Mouse (Mus musculus): ENCODE results near the gene Lbhd2. TPM values are rescaled to one million over a fixed set of nuclear protein-coding genes. Genes with fewer than 3 reads are reported as not detected.

Gene Lbhd2
- total RNA-seq (2014; rRNA removed): 3.7 and 4.4 TPM in 2 replicates
- 10.5 and 12.9 TPM in 2 replicates for polyA plus RNA-seq (2015; fragmentation: Nextera tagmentation; extraction: Ambion mirVana)

GRCm38 (mm10) chr12:111406622-111407021, at the start of gene Lbhd2:
Lbhd2 (plus strand) TSS chr12:111406809.
- H3K4me1 ChIP-seq (ENCODE audit: insufficient read depth): no peaks in the 10 kb centered on the region
- DNase-seq: no peak
- H3K27ac ChIP-seq (ENCODE audit: low read depth, low read length): no peak within 1 kb of the TSS
- H3K27me3 ChIP-seq (ENCODE audit: insufficient read depth, low read length): peaks cover 6% of the 10 kb centered on the region; the same call in 1 of the 2 replicates
- no peak for TF ChIP-seq CTCF (IDR thresholded peaks at IDR 0.05; ENCODE audit: low read depth)
- H3K36me3 ChIP-seq (ENCODE audit: insufficient read depth): no peaks in the 10 kb centered on the region
- H3K9ac ChIP-seq: no peak within 1 kb of the TSS
- H3K4me2 ChIP-seq (ENCODE audit: low read depth): peak within 1 kb of the TSS; percentile 35
- no peak for ATAC-seq
- 3% methylated on average over 24 of the region's 24 CpGs for WGBS
- H3K4me3 ChIP-seq (ENCODE audit: low read depth, low read length): no peak within 1 kb of the TSS
- H3K9me3 ChIP-seq (ENCODE audit: low read length): no peaks in the 10 kb centered on the region

- Histone ChIP-seq H3K27me3 (ENCODE audit: insufficient read depth, low read length) (no peaks in the 10 kb centered on the region), H3K36me3 (ENCODE audit: insufficient read depth) (no peaks in the 10 kb centered on the region), H3K9me3 (ENCODE audit: low read length) (no peaks in the 10 kb centered on the region), H3K27ac (ENCODE audit: low read depth, low read length) (no peak overlapping the region), H3K9ac (no peak overlapping the region), H3K4me2 (ENCODE audit: low read depth) (no peak overlapping the region), H3K4me1 (ENCODE audit: insufficient read depth) (no peaks in the 10 kb centered on the region), H3K4me3 (ENCODE audit: low read depth, low read length) (no peak overlapping the region)
- ATAC-seq: no peak
- no peak for TF ChIP-seq CTCF (IDR thresholded peaks at IDR 0.05; ENCODE audit: low read depth)
- no peak for DNase-seq
- 78% methylated on average over 16 of the region's 16 CpGs for WGBS
Observed at GRCm38 (mm10) chr12:111360671-111361070, 45.9 kb upstream of the Lbhd2 start.

- Histone ChIP-seq H3K4me1 (ENCODE audit: insufficient read depth) (no peaks in the 10 kb centered on the region), H3K27ac (ENCODE audit: low read depth, low read length) (no peak overlapping the region), H3K36me3 (ENCODE audit: insufficient read depth) (no peaks in the 10 kb centered on the region), H3K27me3 (ENCODE audit: insufficient read depth, low read length) (no peaks in the 10 kb centered on the region), H3K4me2 (ENCODE audit: low read depth) (no peak overlapping the region), H3K9me3 (ENCODE audit: low read length) (no peaks in the 10 kb centered on the region), H3K9ac (no peak overlapping the region), H3K4me3 (ENCODE audit: low read depth, low read length) (no peak overlapping the region)
- WGBS: 86% methylated on average over 14 of the region's 14 CpGs
- ATAC-seq: no peak
- TF ChIP-seq CTCF (IDR thresholded peaks at IDR 0.05; ENCODE audit: low read depth): no peak
- no peak for DNase-seq
Observed at GRCm38 (mm10) chr12:111361319-111362098, 45.1 kb upstream of the Lbhd2 start.

GRCm38 (mm10) chr12:111364234-111364633, 42.4 kb upstream of the Lbhd2 start:
- H3K36me3 ChIP-seq (ENCODE audit: insufficient read depth): no peaks in the 10 kb centered on the region
- no peak overlapping the region for H3K9ac ChIP-seq
- no peaks in the 10 kb centered on the region for H3K27me3 ChIP-seq (ENCODE audit: insufficient read depth, low read length)
- ATAC-seq (no peak), DNase-seq (no peak)
- H3K4me2 ChIP-seq (ENCODE audit: low read depth): no peak overlapping the region
- H3K4me1 ChIP-seq (ENCODE audit: insufficient read depth): peaks cover 3% of the 10 kb centered on the region; the same call in 1 of the 2 replicates
- no peak overlapping the region for H3K4me3 ChIP-seq (ENCODE audit: low read depth, low read length)
- H3K9me3 ChIP-seq (ENCODE audit: low read length): no peaks in the 10 kb centered on the region
- H3K27ac ChIP-seq (ENCODE audit: low read depth, low read length): no peak overlapping the region
- TF ChIP-seq CTCF (IDR thresholded peaks at IDR 0.05; ENCODE audit: low read depth): peak; percentile 27; the same call in 1 of the 2 replicates
- 82% methylated on average over 3 of the region's 3 CpGs for WGBS

- H3K9ac ChIP-seq: no peak overlapping the region
- H3K27me3 ChIP-seq (ENCODE audit: insufficient read depth, low read length): no peaks in the 10 kb centered on the region
- H3K4me1 ChIP-seq (ENCODE audit: insufficient read depth): peaks cover 3% of the 10 kb centered on the region; the same call in 1 of the 2 replicates
- no peak overlapping the region for H3K27ac ChIP-seq (ENCODE audit: low read depth, low read length)
- ATAC-seq: no peak
- no peak for DNase-seq
- no peaks in the 10 kb centered on the region for H3K9me3 ChIP-seq (ENCODE audit: low read length)
- H3K4me3 ChIP-seq (ENCODE audit: low read depth, low read length): no peak overlapping the region
- no peak overlapping the region for H3K4me2 ChIP-seq (ENCODE audit: low read depth)
- no peak for TF ChIP-seq CTCF (IDR thresholded peaks at IDR 0.05; ENCODE audit: low read depth)
- no peaks in the 10 kb centered on the region for H3K36me3 ChIP-seq (ENCODE audit: insufficient read depth)
- WGBS: 85% methylated on average over 7 of the region's 7 CpGs
Observed at GRCm38 (mm10) chr12:111367065-111367464, 39.5 kb upstream of the Lbhd2 start.

GRCm38 (mm10) chr12:111370249-111370648, 36.4 kb upstream of the Lbhd2 start:
- Histone ChIP-seq H3K9ac (no peak overlapping the region), H3K4me3 (ENCODE audit: low read depth, low read length) (no peak overlapping the region), H3K27ac (ENCODE audit: low read depth, low read length) (no peak overlapping the region), H3K4me1 (ENCODE audit: insufficient read depth) (peaks cover 9% of the 10 kb centered on the region), H3K36me3 (ENCODE audit: insufficient read depth) (no peaks in the 10 kb centered on the region), H3K9me3 (ENCODE audit: low read length) (no peaks in the 10 kb centered on the region), H3K4me2 (ENCODE audit: low read depth) (no peak overlapping the region), H3K27me3 (ENCODE audit: insufficient read depth, low read length) (no peaks in the 10 kb centered on the region)
- DNase-seq (no peak), ATAC-seq (no peak)
- 61% methylated on average over 4 of the region's 4 CpGs for WGBS
- peak; percentile 11; the same call in 1 of the 2 replicates for TF ChIP-seq CTCF (IDR thresholded peaks at IDR 0.05; ENCODE audit: low read depth)

GRCm38 (mm10) chr12:111371905-111372304, 34.7 kb upstream of the Lbhd2 start:
- no peak overlapping the region for H3K27ac ChIP-seq (ENCODE audit: low read depth, low read length)
- TF ChIP-seq CTCF (IDR thresholded peaks at IDR 0.05; ENCODE audit: low read depth): no peak
- no peak for ATAC-seq
- WGBS: 88% methylated on average over 7 of the region's 7 CpGs
- H3K36me3 ChIP-seq (ENCODE audit: insufficient read depth): no peaks in the 10 kb centered on the region
- no peak overlapping the region for H3K4me3 ChIP-seq (ENCODE audit: low read depth, low read length)
- H3K9me3 ChIP-seq (ENCODE audit: low read length): no peaks in the 10 kb centered on the region
- H3K9ac ChIP-seq: no peak overlapping the region
- H3K4me1 ChIP-seq (ENCODE audit: insufficient read depth): peaks cover 19% of the 10 kb centered on the region
- no peak overlapping the region for H3K4me2 ChIP-seq (ENCODE audit: low read depth)
- no peak for DNase-seq
- H3K27me3 ChIP-seq (ENCODE audit: insufficient read depth, low read length): no peaks in the 10 kb centered on the region

Data from forebrain, postnatal 0 days (tissue).